Mouse (Mus musculus): ENCODE measurements around the gene Opn4.
A peak's percentile ranks its signal among the peaks of the same experiment; 100 is the strongest.

- TF ChIP-seq EP300 (IDR thresholded peaks at IDR 0.05; ENCODE audit: insufficient read depth, low read depth, low read length) (peak; percentile 68; the same call in 1 of the 2 replicates), POLR2A (IDR thresholded peaks at IDR 0.05; ENCODE audit: insufficient read depth, low read length) (no peak)
Observed at GRCm38 (mm10) chr14:34614551-34614950, 14.6 kb upstream of the Opn4 start.
